Mouse (Mus musculus) liver, embryonic 14.5 days (tissue): ENCODE measurements at regions not wholly inside any gene's neighbourhood (a gene's known extent, or its start where the extent isn't known, plus 50 kb on each side); places are given as distances from the start of the nearest gene placed in this dataset.

ENCODE experiments used
- CTCF ChIP-seq: IDR thresholded peaks from 2 replicates; pipeline ENCODE4 v1.5.1; 2016; ENCODE audit warnings: antibody characterized with exemption, low read depth, control low read depth
- EP300 ChIP-seq: IDR thresholded peaks from 2 replicates; pipeline ENCODE4 v1.6.1; 2016; ENCODE audit warnings: antibody characterized with exemption, low read depth

DNA sequence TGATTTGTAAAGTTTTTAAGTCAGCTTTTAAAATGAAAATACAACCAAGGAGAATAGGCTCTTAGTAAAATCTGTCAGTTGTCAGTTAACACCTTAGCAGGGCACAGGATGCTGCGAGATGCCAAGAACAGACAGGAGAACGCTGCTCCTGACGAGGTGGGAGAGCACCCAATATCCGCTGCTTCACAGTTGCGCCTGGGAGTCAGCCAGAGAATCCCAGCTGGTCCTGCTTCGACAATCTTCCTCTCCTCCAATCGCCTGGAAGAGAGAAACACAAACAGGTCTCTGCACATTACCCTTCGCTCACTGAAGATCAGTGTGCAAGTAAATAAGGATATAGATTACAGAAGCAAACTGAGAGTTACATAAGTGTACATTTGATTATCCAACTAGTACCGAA, 750.5 kb upstream of the Acvr2a start:
- TF ChIP-seq CTCF (no peak), EP300 (no peak)
